Mouse (Mus musculus) stomach, embryonic 16.5 days (tissue): ENCODE measurements around the gene Gm11757. TPM values are rescaled to one million over a fixed set of nuclear protein-coding genes. Genes with fewer than 3 reads are reported as not detected.
"Not testable (repeated sequence)": the region's sequence is repeated elsewhere in the genome, so short reads cannot be mapped to it uniquely, and the experiment has no call there.

Source experiments
- ATAC-seq: fragments of 200-750 bp; cut with Nextera tagmentation; 2 replicates; pipeline ENCODE4 v1.8.0; 2017; ENCODE audit warnings: moderate number of reproducible peaks, moderate TSS enrichment; ENCODE audit not compliant: insufficient read depth, low FRiP score
- H3K27ac ChIP-seq: fragments of 300-500 bp; sonication (generic); 2 replicates; pipeline ENCODE4 v1.5.1; 2014; ENCODE audit warnings: low read length
- H3K27me3 ChIP-seq: fragments of 300-500 bp; sonication (generic); 2 replicates; pipeline ENCODE4 v1.6.1; 2014; ENCODE audit warnings: low read length, control low read depth, mixed read lengths; ENCODE audit not compliant: control insufficient read depth, insufficient read depth
- H3K36me3 ChIP-seq: fragments of 300-500 bp; sonication (generic); 2 replicates; pipeline ENCODE4 v1.6.1; 2014; ENCODE audit warnings: low read length; ENCODE audit not compliant: control insufficient read depth, insufficient read depth
- H3K4me1 ChIP-seq: fragments of 300-500 bp; sonication (generic); 2 replicates; pipeline ENCODE4 v1.6.1; 2014; ENCODE audit warnings: low read length, control low read depth, mixed read lengths; ENCODE audit not compliant: control insufficient read depth, insufficient read depth
- H3K4me2 ChIP-seq: fragments of 300-500 bp; sonication (generic); 2 replicates; pipeline ENCODE4 v1.6.1; 2014; ENCODE audit warnings: low read depth, low read length, mixed read lengths
- H3K4me3 ChIP-seq: fragments of 300-500 bp; sonication (generic); replicated peaks from 2 replicates; pipeline ENCODE4 v1.5.1; 2014; ENCODE audit warnings: mild to moderate bottlenecking, low read length
- H3K9ac ChIP-seq: fragments of 300-500 bp; sonication (generic); 2 replicates; pipeline ENCODE4 v1.6.1; 2014; ENCODE audit warnings: low read length
- H3K9me3 ChIP-seq: fragments of 300-500 bp; sonication (generic); replicated peaks from 2 replicates; pipeline ENCODE4 v1.6.1; 2016; ENCODE audit warnings: low read length, control low read depth; ENCODE audit not compliant: control insufficient read depth
- WGBS: fragments of 180-500 bp; shearing (Covaris S2); extraction: QIAGEN DNeasy Blood & Tissue Kit; methylation state at CpG from one replicate; pipeline ENCODE4 v1.1.7; 2014; 5-methylcytosine and 5-hydroxymethylcytosine counted together
- polyA plus RNA-seq: library from polyadenylated mRNA; unstranded; fragments of >200 nt; fragmentation: Nextera tagmentation; extraction: Ambion mirVana; gene quantifications from 2 replicates; pipeline ENCODE4 v1.2.1, GENCODE M21; 2015

Gm11757 gene
- not detected in 2 replicates for polyA plus RNA-seq

- ATAC-seq, H3K4me3 ChIP-seq, H3K27me3 ChIP-seq, H3K36me3 ChIP-seq, H3K9ac ChIP-seq, H3K27ac ChIP-seq, H3K4me2 ChIP-seq, H3K4me1 ChIP-seq, H3K9me3 ChIP-seq: not testable (repeated sequence)
- no CpG with 5 or more reads among the region's 4 CpGs for WGBS
Observed at GRCm38 (mm10) chr4:73891012-73891411, at the start of gene Gm11757. Gene Gm11757, minus strand, starts transcription at chr4:73891112.

DNA sequence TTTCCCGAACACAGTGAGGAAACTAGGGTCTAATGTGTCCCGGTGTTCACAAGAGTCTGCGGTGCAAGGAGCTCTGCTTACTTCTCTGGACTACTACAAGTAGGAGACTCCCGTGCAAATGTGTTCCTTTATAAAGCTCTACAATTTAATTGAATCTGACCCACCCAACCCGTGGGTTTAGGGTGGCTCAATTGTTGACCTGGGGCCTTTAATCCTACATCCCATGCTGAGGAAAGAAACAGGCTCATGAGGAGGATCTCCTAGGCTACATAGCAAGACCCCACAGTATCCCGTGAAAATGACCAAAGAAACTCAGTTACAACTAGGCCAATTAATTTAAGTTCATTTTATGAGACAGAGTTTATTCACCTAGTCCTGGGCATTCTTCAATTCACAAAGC lies 29.7 kb upstream of the Gm11757 start, which contains the start of gene Gm11756:
Gene Gm11756, minus strand, starts transcription at position 101 of the 400 bp plus-strand sequence.
- not testable (repeated sequence) for H3K4me2 ChIP-seq, ATAC-seq, H3K9me3 ChIP-seq, H3K9ac ChIP-seq, H3K36me3 ChIP-seq, H3K27ac ChIP-seq, H3K27me3 ChIP-seq, H3K4me1 ChIP-seq, H3K4me3 ChIP-seq
- 78% methylated on average over 6 of the region's 6 CpGs for WGBS

- H3K9ac ChIP-seq, H3K27me3 ChIP-seq, H3K4me1 ChIP-seq, H3K27ac ChIP-seq, H3K36me3 ChIP-seq, H3K9me3 ChIP-seq, H3K4me2 ChIP-seq, H3K4me3 ChIP-seq, ATAC-seq: not testable (repeated sequence)
- WGBS: no CpG with 5 or more reads among the region's 4 CpGs
Observed at GRCm38 (mm10) chr4:73905853-73906252, 14.9 kb upstream of the Gm11757 start, which contains the start of gene Gm13871. Gene Gm13871, minus strand, starts transcription at chr4:73905953.

- WGBS: no CpG with 5 or more reads among the region's 4 CpGs
- H3K4me1 ChIP-seq, ATAC-seq: not testable (repeated sequence)
Observed at GRCm38 (mm10) chr4:73876166-73876565, 14.7 kb downstream of the Gm11757 start, which contains the start of gene Gm11758. Gene Gm11758, minus strand, starts transcription at chr4:73876266.

More at GRCm38 (mm10) chr4:73876166-73876565, 14.7 kb downstream of the Gm11757 start, which contains the start of gene Gm11758:
- H3K9me3 ChIP-seq, H3K36me3 ChIP-seq, H3K27ac ChIP-seq, H3K4me2 ChIP-seq, H3K4me3 ChIP-seq, H3K27me3 ChIP-seq, H3K9ac ChIP-seq: not testable (repeated sequence)

Other genes starting within 250 kb of the Gm11757 start
- not detected in 2 replicates for gene Gm11239, start 222.8 kb downstream of the Gm11757 start, polyA plus RNA-seq
- gene Gm428, start 207.6 kb downstream of the Gm11757 start, polyA plus RNA-seq: not detected in 2 replicates
- 9.8 and 10.8 TPM in 2 replicates for gene Rasef, start 100.1 kb downstream of the Gm11757 start, polyA plus RNA-seq
- not detected in 2 replicates for gene Gm11758, start 14.8 kb downstream of the Gm11757 start, polyA plus RNA-seq
- gene Gm13871, start 14.8 kb upstream of the Gm11757 start, polyA plus RNA-seq: not detected in 2 replicates
- not detected in 2 replicates for gene Gm11756, start 29.6 kb upstream of the Gm11757 start, polyA plus RNA-seq
- gene 2310002L09Rik, start 59.7 kb upstream of the Gm11757 start, polyA plus RNA-seq: 5.3 TPM in 1 of 2 replicates, not detected in the other
- 0.67 and 0.70 TPM in 2 replicates for gene Frmd3, start 122.3 kb upstream of the Gm11757 start, polyA plus RNA-seq